Mouse (Mus musculus) G1E-ER4 (cell line): ENCODE data around the gene Olfr50. TPM values are rescaled to one million over a fixed set of nuclear protein-coding genes. Genes with fewer than 3 reads are reported as not detected.

Source experiments
- GATA1 ChIP-seq: IDR thresholded peaks from one replicate; pipeline ENCODE4 v1.8.0; 2012; ENCODE audit warnings: low read length, inconsistent platforms
- polyA plus RNA-seq: library from polyadenylated mRNA; stranded (reverse); fragments of >175 nt; gene quantifications from 2 replicates; pipeline ENCODE4 v1.2.3, GENCODE M21; 2012

The Olfr50 gene
- not detected in 2 replicates for polyA plus RNA-seq

- no peak for TF ChIP-seq GATA1
These were observed at the start of gene Olfr50 for GRCm38 (mm10) chr2:36790238-36790637. Gene Olfr50, plus strand, starts transcription at chr2:36790538.

- TF ChIP-seq GATA1 = no peak
These were observed 6.4 kb upstream of the Olfr50 start, which contains the start of gene Olfr348 for GRCm38 (mm10) chr2:36783976-36784375. Gene Olfr348, plus strand, starts transcription at chr2:36784276.

GRCm38 (mm10) chr2:36816932-36817331 lies 26.6 kb downstream of the Olfr50 start, which contains the start of gene Olfr3:
Gene Olfr3, minus strand, starts transcription at chr2:36817032.
- TF ChIP-seq GATA1 = no peak

- TF ChIP-seq GATA1 = no peak
These were observed 55.7 kb downstream of the Olfr50 start, which contains the start of gene Olfr350 for GRCm38 (mm10) chr2:36846010-36846409. Gene Olfr350, plus strand, starts transcription at chr2:36846310.

Other genes starting within 250 kb of the Olfr50 start
- gene Olfr344, start 223.9 kb upstream of the Olfr50 start, polyA plus RNA-seq = not detected in 2 replicates
- gene Olfr345, start 150.5 kb upstream of the Olfr50 start, polyA plus RNA-seq = not detected in 2 replicates
- not detected in 2 replicates for gene Olfr346, start 104.8 kb upstream of the Olfr50 start, polyA plus RNA-seq
- gene Olfr347, start 58.6 kb upstream of the Olfr50 start, polyA plus RNA-seq = not detected in 2 replicates
- gene Olfr348, start 6.3 kb upstream of the Olfr50 start, polyA plus RNA-seq = not detected in 2 replicates
- gene Olfr3, start 26.5 kb downstream of the Olfr50 start, polyA plus RNA-seq = not detected in 2 replicates
- gene Olfr350, start 55.8 kb downstream of the Olfr50 start, polyA plus RNA-seq = not detected in 2 replicates
- not detected in 2 replicates for gene Olfr351, start 72.1 kb downstream of the Olfr50 start, polyA plus RNA-seq
- not detected in 2 replicates for gene Olfr352, start 77.9 kb downstream of the Olfr50 start, polyA plus RNA-seq
- gene Olfr353, start 102.4 kb downstream of the Olfr50 start, polyA plus RNA-seq = not detected in 2 replicates
- not detected in 2 replicates for gene Olfr354, start 115.1 kb downstream of the Olfr50 start, polyA plus RNA-seq
- not detected in 2 replicates for gene Olfr355, start 138.4 kb downstream of the Olfr50 start, polyA plus RNA-seq
- gene Olfr356, start 146.6 kb downstream of the Olfr50 start, polyA plus RNA-seq = not detected in 2 replicates
- not detected in 2 replicates for gene Olfr357, start 203.3 kb downstream of the Olfr50 start, polyA plus RNA-seq
- not detected in 2 replicates for gene Olfr358, start 218.8 kb downstream of the Olfr50 start, polyA plus RNA-seq